Mouse (Mus musculus): ENCODE data around the gene Chrnb2.

DNA sequence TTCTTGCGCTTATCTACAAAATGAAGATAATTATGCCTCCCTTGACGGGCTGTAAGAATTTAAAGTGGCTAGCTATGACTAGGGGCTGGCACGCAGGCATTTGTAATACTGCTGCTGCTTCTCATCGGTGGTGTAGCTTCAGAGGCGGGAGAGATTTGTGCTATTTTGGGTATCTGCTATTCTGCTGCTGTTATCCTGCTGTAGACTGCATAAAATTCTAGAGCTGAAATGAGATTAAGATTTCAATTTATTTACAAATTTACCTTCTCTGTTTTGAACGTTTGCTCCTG, 48.5 kb downstream of the Chrnb2 start:
- TF ChIP-seq MAX (IDR thresholded peaks at IDR 0.05): no peak
- no peak for TF ChIP-seq CTCF (IDR thresholded peaks at IDR 0.05; ENCODE audit: control insufficient read depth, insufficient read depth, insufficient read length)
- no peak for TF ChIP-seq MYOG (IDR thresholded peaks at IDR 0.05; ENCODE audit: control insufficient read depth, extremely low read depth, insufficient read length)
